Mouse (Mus musculus): Measurements from ENCODE around the gene Eml6. TPM values are rescaled to one million over a fixed set of nuclear protein-coding genes. Genes with fewer than 3 reads are reported as not detected.
A peak's percentile ranks its signal among the peaks of the same experiment; 100 is the strongest.

The Eml6 gene
- polyA plus RNA-seq, 1 experiment: 0.70 TPM

- Histone ChIP-seq H3K4me1 (ENCODE audit: control insufficient read depth, insufficient read depth, low read length) (no peaks in the 10 kb centered on the region), H3K27ac (ENCODE audit: insufficient read depth, low read length) (no peak overlapping the region), H3K36me3 (ENCODE audit: control insufficient read depth, insufficient read depth, low read length, poor library complexity, severe bottlenecking) (peaks cover 12% of the 10 kb centered on the region), H3K9me3 (replicated peaks; ENCODE audit: control insufficient read depth, insufficient read depth, low read length, poor library complexity, severe bottlenecking) (no peaks in the 10 kb centered on the region), H3K27me3 (ENCODE audit: control insufficient read depth, insufficient read depth, low read length, poor library complexity, severe bottlenecking) (no peaks in the 10 kb centered on the region), H3K9ac (ENCODE audit: low read depth, poor library complexity, severe bottlenecking) (no peak overlapping the region), H3K4me3 (ENCODE audit: low read depth, low read length) (no peak overlapping the region)
- no peak for TF ChIP-seq POLR2A (IDR thresholded peaks at IDR 0.05; ENCODE audit: insufficient read depth, low read length)
- no peak for TF ChIP-seq EP300 (IDR thresholded peaks at IDR 0.05; ENCODE audit: insufficient read depth, low read depth, low read length)
- no peak for TF ChIP-seq CTCF (IDR thresholded peaks at IDR 0.05; ENCODE audit: low read depth, low read length)
Observed at GRCm38 (mm10) chr11:29747365-29747764, 278.5 kb downstream of the Eml6 start.

- no peaks in the 10 kb centered on the region for H3K4me1 ChIP-seq (ENCODE audit: control insufficient read depth, insufficient read depth, low read length)
- no peak overlapping the region for H3K4me3 ChIP-seq (ENCODE audit: low read depth, low read length)
- H3K9ac ChIP-seq (ENCODE audit: low read depth, poor library complexity, severe bottlenecking): no peak overlapping the region
- no peaks in the 10 kb centered on the region for H3K27me3 ChIP-seq (ENCODE audit: control insufficient read depth, insufficient read depth, low read length, poor library complexity, severe bottlenecking)
- peaks cover 22% of the 10 kb centered on the region for H3K36me3 ChIP-seq (ENCODE audit: control insufficient read depth, insufficient read depth, low read length, poor library complexity, severe bottlenecking)
- no peaks in the 10 kb centered on the region for H3K9me3 ChIP-seq (replicated peaks; ENCODE audit: control insufficient read depth, insufficient read depth, low read length, poor library complexity, severe bottlenecking)
- H3K27ac ChIP-seq (ENCODE audit: insufficient read depth, low read length): no peak overlapping the region
- TF ChIP-seq CTCF (IDR thresholded peaks at IDR 0.05; ENCODE audit: low read depth, low read length) (no peak), POLR2A (IDR thresholded peaks at IDR 0.05; ENCODE audit: insufficient read depth, low read length) (no peak), EP300 (IDR thresholded peaks at IDR 0.05; ENCODE audit: insufficient read depth, low read depth, low read length) (no peak)
Observed at GRCm38 (mm10) chr11:29746203-29746602, 279.6 kb downstream of the Eml6 start.

- no peaks in the 10 kb centered on the region for H3K4me1 ChIP-seq (ENCODE audit: control insufficient read depth, insufficient read depth, low read length)
- TF ChIP-seq POLR2A (IDR thresholded peaks at IDR 0.05; ENCODE audit: insufficient read depth, low read length): no peak
- TF ChIP-seq EP300 (IDR thresholded peaks at IDR 0.05; ENCODE audit: insufficient read depth, low read depth, low read length): no peak
- TF ChIP-seq CTCF (IDR thresholded peaks at IDR 0.05; ENCODE audit: low read depth, low read length): no peak
- 0 out of 2 replicates have a peak overlapping the region, but pooled peaks have one; percentile 21 for H3K27ac ChIP-seq (ENCODE audit: insufficient read depth, low read length)
- peaks cover 26% of the 10 kb centered on the region for H3K36me3 ChIP-seq (ENCODE audit: control insufficient read depth, insufficient read depth, low read length, poor library complexity, severe bottlenecking)
- no peak overlapping the region for H3K9ac ChIP-seq (ENCODE audit: low read depth, poor library complexity, severe bottlenecking)
- no peaks in the 10 kb centered on the region for H3K27me3 ChIP-seq (ENCODE audit: control insufficient read depth, insufficient read depth, low read length, poor library complexity, severe bottlenecking)
- no peaks in the 10 kb centered on the region for H3K9me3 ChIP-seq (replicated peaks; ENCODE audit: control insufficient read depth, insufficient read depth, low read length, poor library complexity, severe bottlenecking)
- no peak overlapping the region for H3K4me3 ChIP-seq (ENCODE audit: low read depth, low read length)
Observed at GRCm38 (mm10) chr11:29745513-29745912, 280.3 kb downstream of the Eml6 start.

- TF ChIP-seq POLR2A (IDR thresholded peaks at IDR 0.05; ENCODE audit: insufficient read depth, low read length) (no peak), CTCF (IDR thresholded peaks at IDR 0.05; ENCODE audit: low read depth, low read length) (no peak)
- Histone ChIP-seq H3K36me3 (ENCODE audit: control insufficient read depth, insufficient read depth, low read length, poor library complexity, severe bottlenecking) (peaks cover 29% of the 10 kb centered on the region), H3K9ac (ENCODE audit: low read depth, poor library complexity, severe bottlenecking) (no peak overlapping the region)
Observed at GRCm38 (mm10) chr11:29744760-29745430, 280.9 kb downstream of the Eml6 start.

GRCm38 (mm10) chr11:29739752-29740151 lies 286.1 kb downstream of the Eml6 start:
- no peak overlapping the region for H3K27ac ChIP-seq (ENCODE audit: insufficient read depth, low read length)
- H3K36me3 ChIP-seq (ENCODE audit: control insufficient read depth, insufficient read depth, low read length, poor library complexity, severe bottlenecking): peaks cover 50% of the 10 kb centered on the region
- H3K4me1 ChIP-seq (ENCODE audit: control insufficient read depth, insufficient read depth, low read length): peaks cover 2% of the 10 kb centered on the region
- no peak overlapping the region for H3K4me3 ChIP-seq (ENCODE audit: low read depth, low read length)
- H3K27me3 ChIP-seq (ENCODE audit: control insufficient read depth, insufficient read depth, low read length, poor library complexity, severe bottlenecking): no peaks in the 10 kb centered on the region
- no peak for TF ChIP-seq POLR2A (IDR thresholded peaks at IDR 0.05; ENCODE audit: insufficient read depth, low read length)
- TF ChIP-seq CTCF (IDR thresholded peaks at IDR 0.05; ENCODE audit: low read depth, low read length): no peak
- TF ChIP-seq EP300 (IDR thresholded peaks at IDR 0.05; ENCODE audit: insufficient read depth, low read depth, low read length): no peak
- H3K9ac ChIP-seq (ENCODE audit: low read depth, poor library complexity, severe bottlenecking): no peak overlapping the region
- H3K9me3 ChIP-seq (replicated peaks; ENCODE audit: control insufficient read depth, insufficient read depth, low read length, poor library complexity, severe bottlenecking): no peaks in the 10 kb centered on the region

More at GRCm38 (mm10) chr11:29744760-29745430, 280.9 kb downstream of the Eml6 start:
- Histone ChIP-seq H3K9me3 (replicated peaks; ENCODE audit: control insufficient read depth, insufficient read depth, low read length, poor library complexity, severe bottlenecking) (no peaks in the 10 kb centered on the region), H3K4me3 (ENCODE audit: low read depth, low read length) (no peak overlapping the region), H3K27me3 (ENCODE audit: control insufficient read depth, insufficient read depth, low read length, poor library complexity, severe bottlenecking) (no peaks in the 10 kb centered on the region), H3K4me1 (ENCODE audit: control insufficient read depth, insufficient read depth, low read length) (no peaks in the 10 kb centered on the region), H3K27ac (ENCODE audit: insufficient read depth, low read length) (no peak overlapping the region)

- Histone ChIP-seq H3K27ac (ENCODE audit: insufficient read depth, low read length) (no peak overlapping the region), H3K9me3 (replicated peaks; ENCODE audit: control insufficient read depth, insufficient read depth, low read length, poor library complexity, severe bottlenecking) (no peaks in the 10 kb centered on the region), H3K9ac (ENCODE audit: low read depth, poor library complexity, severe bottlenecking) (no peak overlapping the region), H3K36me3 (ENCODE audit: control insufficient read depth, insufficient read depth, low read length, poor library complexity, severe bottlenecking) (peaks cover 4% of the 10 kb centered on the region; the same call in 1 of the 2 replicates), H3K27me3 (ENCODE audit: control insufficient read depth, insufficient read depth, low read length, poor library complexity, severe bottlenecking) (no peaks in the 10 kb centered on the region), H3K4me3 (ENCODE audit: low read depth, low read length) (no peak overlapping the region), H3K4me1 (ENCODE audit: control insufficient read depth, insufficient read depth, low read length) (no peaks in the 10 kb centered on the region)
- TF ChIP-seq EP300 (IDR thresholded peaks at IDR 0.05; ENCODE audit: insufficient read depth, low read depth, low read length): no peak
- TF ChIP-seq CTCF (IDR thresholded peaks at IDR 0.05; ENCODE audit: low read depth, low read length): no peak
- no peak for TF ChIP-seq POLR2A (IDR thresholded peaks at IDR 0.05; ENCODE audit: insufficient read depth, low read length)
Observed at GRCm38 (mm10) chr11:29727901-29728300, 297.9 kb downstream of the Eml6 start.

Data from ES-Bruce4 (cell line).